Mouse (Mus musculus) MEL (cell line): ENCODE measurements around the gene Cfap43.
A peak's percentile ranks its signal among the peaks of the same experiment; 100 is the strongest.

Experiments
- BHLHE40 ChIP-seq: IDR thresholded peaks from 2 replicates; pipeline ENCODE4 v1.6.1; 2012; ENCODE audit warnings: low read depth, mild to moderate bottlenecking, inconsistent platforms, low read length, improper control_type of control experiment, borderline replicate concordance
- CHD2 ChIP-seq: IDR thresholded peaks from 2 replicates; pipeline ENCODE4 v1.6.1; 2011; ENCODE audit warnings: low read length, improper control_type of control experiment
- CTCF ChIP-seq, 3 experiments: IDR thresholded peaks in 2 of 3; conservative IDR thresholded peaks in 1 of 3; 2 replicates each; pipeline ENCODE4 v1.5.1; 2011 to 2012; ENCODE audit warnings: low read length in 3 of 3, low read depth in 2 of 3, mild to moderate bottlenecking in 2 of 3, improper control_type of control experiment in 1 of 3, inconsistent platforms in 1 of 3, mixed read lengths in 1 of 3, moderate library complexity in 1 of 3; ENCODE audit not compliant: control insufficient read depth in 1 of 3, insufficient read depth in 1 of 3, poor library complexity in 1 of 3, severe bottlenecking in 1 of 3
- EP300 ChIP-seq, 2 experiments: IDR thresholded peaks; 2 replicates each; pipeline ENCODE4 v1.6.1; 2011; ENCODE audit warnings: improper control_type of control experiment in 2 of 2, low read length in 2 of 2, low read depth in 1 of 2, mild to moderate bottlenecking in 1 of 2
- MAX ChIP-seq: IDR thresholded peaks from 2 replicates; pipeline ENCODE4 v1.6.1; 2011; ENCODE audit warnings: low read length, improper control_type of control experiment
- MYC ChIP-seq: IDR thresholded peaks from 2 replicates; pipeline ENCODE4 v1.6.1; 2011; ENCODE audit warnings: low read depth, mild to moderate bottlenecking, low read length, improper control_type of control experiment, moderate library complexity
- NELFE ChIP-seq: IDR thresholded peaks from 2 replicates; pipeline ENCODE4 v1.6.1; 2011; ENCODE audit warnings: low read depth, low read length, improper control_type of control experiment
- POLR2A ChIP-seq, 2 experiments: IDR thresholded peaks; 2 replicates each; pipeline ENCODE4 v1.6.1; 2011 to 2012; ENCODE audit warnings: low read length in 2 of 2, mild to moderate bottlenecking in 2 of 2, control low read depth in 1 of 2, improper control_type of control experiment in 1 of 2, low read depth in 1 of 2, moderate library complexity in 1 of 2; ENCODE audit not compliant: control insufficient read depth in 1 of 2, insufficient read depth in 1 of 2, poor library complexity in 1 of 2
- RCOR1 ChIP-seq: IDR thresholded peaks from 2 replicates; pipeline ENCODE4 v1.6.1; 2012; ENCODE audit warnings: low read depth, mild to moderate bottlenecking, inconsistent platforms, low read length, improper control_type of control experiment
- TBP ChIP-seq: IDR thresholded peaks from 2 replicates; pipeline ENCODE4 v1.8.0; 2011; ENCODE audit warnings: low read depth, low read length, improper control_type of control experiment
- TCF12 ChIP-seq: IDR thresholded peaks from 2 replicates; pipeline ENCODE4 v1.6.1; 2014; ENCODE audit warnings: low read depth, mild to moderate bottlenecking, inconsistent platforms, low read length, improper control_type of control experiment, moderate library complexity
- ZC3H11A ChIP-seq: IDR thresholded peaks from 2 replicates; pipeline ENCODE4 v1.6.1; 2012; ENCODE audit warnings: low read depth, mild to moderate bottlenecking, inconsistent platforms, low read length, improper control_type of control experiment
- ZNF384 ChIP-seq: IDR thresholded peaks from 2 replicates; pipeline ENCODE4 v1.6.1; 2012; ENCODE audit warnings: low read depth, mild to moderate bottlenecking, inconsistent platforms, low read length, improper control_type of control experiment

DNA sequence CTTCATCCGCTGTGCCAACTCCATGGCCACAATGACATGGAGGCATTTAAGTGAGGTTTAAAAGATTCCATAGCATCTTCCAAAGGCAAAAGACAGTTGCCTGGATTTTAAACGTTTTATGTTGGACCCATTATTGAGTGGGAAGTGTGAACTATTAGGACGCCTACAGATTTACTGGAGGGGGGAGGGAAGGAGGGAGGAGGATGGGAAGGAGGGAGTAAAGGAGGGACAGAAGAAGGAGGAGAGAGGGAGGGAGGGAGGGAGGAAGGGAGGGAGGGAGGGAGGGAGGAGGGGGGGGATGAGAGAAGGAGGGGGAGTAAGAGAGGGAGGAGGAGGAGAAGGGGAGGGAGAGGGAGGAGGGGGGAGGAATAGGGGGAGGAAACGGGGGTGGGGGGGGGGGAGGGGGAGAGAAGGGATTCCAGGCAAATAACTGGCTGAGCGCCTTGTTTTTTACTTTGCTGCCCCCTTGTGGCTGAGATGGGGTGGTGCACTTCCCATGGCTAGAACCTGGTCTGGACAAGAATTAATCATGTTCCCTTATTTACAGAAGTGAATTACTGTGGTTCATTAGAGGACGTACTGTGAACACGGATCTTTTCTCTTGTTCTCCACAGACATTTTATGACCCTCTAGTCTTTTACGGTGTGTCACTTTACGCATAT lies 98.1 kb downstream of the Cfap43 start:
- TF ChIP-seq CHD2 (no peak), POLR2A (IDR thresholded peaks at IDR 0.05; ENCODE audit: control insufficient read depth in 1 of 2, insufficient read depth in 1 of 2, low read depth in 1 of 2, low read length in 2 of 2, poor library complexity in 1 of 2) (no peak), CTCF (IDR thresholded peaks at IDR 0.05 in 2 of 3, conservative IDR thresholded peaks at IDR 0.05 in 1 of 3; ENCODE audit: control insufficient read depth in 1 of 3, insufficient read depth in 1 of 3, low read depth in 2 of 3, low read length in 3 of 3, poor library complexity in 1 of 3, severe bottlenecking in 1 of 3) (peak; percentile 82 to 89 (median 88)), TCF12 (no peak), MAX (no peak), RCOR1 (no peak), BHLHE40 (no peak), ZC3H11A (peak; percentile 79), NELFE (no peak), ZNF384 (no peak), TBP (no peak), MYC (no peak), EP300 (IDR thresholded peaks at IDR 0.05; ENCODE audit: low read depth in 1 of 2, low read length in 2 of 2) (no peak)
